Mouse (Mus musculus) lung, postnatal 25 days (tissue): Measurements from ENCODE around the gene Zbed5.
"Not testable (repeated sequence)": the region's sequence is repeated elsewhere in the genome, so short reads cannot be mapped to it uniquely, and the experiment has no call there.

Experiments
- DNase-seq: peaks from one replicate; pipeline ENCODE4 v3.0.0; 2022; ENCODE audit warnings: low spot score

Zbed5 gene

DNA sequence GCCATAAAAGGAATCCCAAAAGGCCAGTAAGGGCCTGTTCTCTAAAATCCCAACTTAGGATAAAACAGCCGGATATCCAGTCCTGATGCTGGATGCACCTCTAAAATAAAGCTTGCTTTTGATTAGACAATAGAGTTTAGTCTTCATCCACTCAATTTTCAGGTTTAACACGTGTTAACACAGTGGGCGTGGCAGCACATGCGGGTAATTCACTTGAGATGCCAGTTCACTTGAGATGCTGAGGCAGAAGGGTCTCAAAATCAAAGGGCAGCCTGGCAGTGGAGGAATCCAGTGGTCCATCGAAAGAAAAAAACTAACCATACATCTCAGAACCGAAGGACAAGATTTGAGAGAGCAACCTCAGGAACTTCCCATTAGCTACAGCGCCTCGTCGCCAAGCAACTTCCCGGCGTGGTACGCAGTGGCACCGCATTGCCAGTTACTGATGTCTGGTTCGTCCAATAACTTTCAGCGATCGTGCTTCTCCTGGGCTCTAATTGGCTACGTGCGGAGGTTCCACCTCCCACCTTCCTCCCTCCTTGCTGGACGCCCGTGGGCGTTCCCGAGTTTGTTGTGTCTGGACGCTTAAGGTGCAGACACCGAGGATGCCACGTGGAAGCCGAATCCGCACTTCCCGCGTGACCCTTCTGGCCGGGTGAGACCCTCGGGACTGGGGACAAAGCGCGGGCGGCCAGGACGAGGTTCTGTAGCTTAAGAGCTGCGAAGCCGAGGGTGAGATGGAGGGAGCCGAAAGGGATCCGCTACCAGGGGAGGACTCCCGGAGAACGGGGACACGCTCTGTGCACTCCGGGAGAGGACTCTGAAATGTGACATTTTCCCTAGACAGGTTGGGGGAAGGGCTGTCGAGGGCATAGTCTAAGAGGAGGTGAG is at the start of gene Zbed5:
TSS of gene Zbed5 (plus strand) at position 526 of the 891 bp plus-strand sequence.
- peak; percentile 93 for DNase-seq

DNA sequence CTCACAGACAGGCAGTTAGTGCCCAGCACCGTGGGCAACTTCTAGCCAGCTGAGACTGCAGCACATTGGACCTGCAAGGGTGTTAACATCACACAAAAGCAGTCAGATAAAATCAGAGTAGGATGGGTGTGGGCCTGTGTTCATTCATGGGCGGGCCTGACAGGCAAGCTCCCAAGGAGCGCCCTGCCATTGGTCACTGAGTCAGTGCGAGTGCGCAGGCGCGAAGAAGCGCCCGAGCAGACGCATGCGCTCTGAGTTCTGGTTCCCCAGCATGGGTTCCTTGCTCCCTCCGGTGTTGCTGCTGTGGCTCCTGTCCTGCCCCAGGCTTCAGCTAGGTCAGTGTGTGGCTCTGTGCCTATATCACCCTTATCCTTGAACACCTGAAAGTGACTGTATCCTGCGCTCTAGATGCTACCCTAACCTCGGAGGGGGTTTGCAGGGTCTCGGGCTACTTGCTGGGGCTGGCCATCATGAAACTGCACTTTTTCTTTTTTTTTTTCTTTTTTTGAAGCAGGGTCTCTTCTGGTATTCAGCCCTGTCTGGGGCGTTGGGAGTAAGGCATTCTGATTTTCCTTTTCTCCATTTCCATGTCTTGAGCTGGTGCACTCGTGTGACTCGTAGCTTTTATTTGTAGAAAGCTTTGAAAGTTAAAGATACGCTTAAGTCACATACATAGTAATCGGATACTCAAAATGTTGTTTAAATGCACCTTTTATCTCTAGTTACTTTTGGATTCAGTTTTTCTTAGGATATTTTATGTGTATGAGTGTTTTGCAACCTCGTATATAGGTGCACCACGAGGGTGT is 48.6 kb upstream of the Zbed5 start, which contains the start of gene Sumf2:
TSS of gene Sumf2 (plus strand) at position 235 of the 806 bp plus-strand sequence.
- peak; percentile 96 for DNase-seq

DNA sequence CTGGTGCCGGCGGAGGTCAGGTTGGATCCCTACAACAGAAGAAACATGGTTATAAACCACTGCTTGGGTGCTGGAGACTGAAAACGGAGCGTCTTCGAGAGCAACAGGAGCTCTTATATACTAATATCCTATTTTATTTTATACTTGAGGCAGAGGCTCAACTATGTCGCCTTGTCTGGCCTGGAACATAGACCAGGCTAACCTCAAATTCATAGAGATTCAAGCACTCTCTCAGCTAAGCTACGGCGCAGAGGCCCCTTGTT is 48.0 kb upstream of the Zbed5 start:
- no peak for DNase-seq

DNA sequence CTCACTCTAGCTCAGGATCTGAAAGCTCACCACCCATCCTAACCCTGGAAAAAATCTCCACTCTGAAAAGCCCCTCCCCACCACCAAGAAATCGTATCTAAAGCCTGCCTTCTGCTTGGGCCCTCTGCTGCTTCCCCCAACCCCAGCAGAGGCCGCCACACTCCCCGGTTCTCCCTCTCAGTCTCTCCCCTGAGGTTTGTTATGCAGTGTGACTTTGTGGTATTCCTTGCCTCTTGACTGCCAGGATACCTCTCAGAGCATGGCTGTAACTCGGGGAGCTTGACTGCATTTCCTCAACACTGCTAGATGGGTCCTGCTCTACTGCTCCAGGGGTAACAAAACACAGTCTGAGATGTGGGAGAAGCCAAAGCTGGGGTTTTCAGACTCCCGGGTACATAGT is 40.4 kb upstream of the Zbed5 start:
- no peak for DNase-seq

DNA sequence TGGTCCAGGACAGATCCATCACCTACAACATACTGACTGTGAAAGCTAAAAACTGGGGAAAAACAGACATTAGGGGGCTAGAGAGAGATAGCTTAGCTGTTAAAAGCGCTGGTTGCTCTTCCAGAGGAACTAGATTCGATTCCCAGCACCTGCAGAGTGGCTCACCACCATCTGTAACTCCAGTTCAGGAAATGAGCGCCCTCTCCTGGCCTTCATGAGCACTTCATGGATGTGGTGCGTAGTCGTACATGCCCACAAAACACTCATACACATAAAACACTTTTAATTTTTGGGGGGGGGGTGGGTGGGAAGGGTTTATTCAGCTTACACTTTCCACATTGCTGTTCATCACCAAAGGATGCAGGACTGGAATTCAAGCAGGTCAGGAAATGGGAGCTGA is 39.1 kb upstream of the Zbed5 start:
- no peak for DNase-seq

DNA sequence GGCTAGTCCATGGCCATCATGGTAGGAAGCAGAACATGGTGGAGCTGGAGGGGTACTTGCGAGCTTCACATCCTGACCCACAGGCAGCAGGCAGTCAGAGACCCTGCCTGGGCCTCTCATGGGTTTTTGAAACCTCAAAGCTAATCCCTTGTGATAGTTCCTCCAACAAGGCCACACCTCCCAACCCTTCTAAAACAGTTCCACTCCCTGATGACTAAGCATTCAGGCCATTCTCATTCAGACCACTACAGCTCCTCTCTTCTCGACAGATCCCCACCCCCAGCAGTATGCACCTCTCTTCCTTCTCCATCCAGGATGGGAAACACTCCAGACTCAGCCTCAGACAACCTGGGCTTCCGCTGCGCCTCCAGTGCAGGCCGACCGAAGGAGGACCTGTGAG is 33.2 kb upstream of the Zbed5 start:
- no peak for DNase-seq

DNA sequence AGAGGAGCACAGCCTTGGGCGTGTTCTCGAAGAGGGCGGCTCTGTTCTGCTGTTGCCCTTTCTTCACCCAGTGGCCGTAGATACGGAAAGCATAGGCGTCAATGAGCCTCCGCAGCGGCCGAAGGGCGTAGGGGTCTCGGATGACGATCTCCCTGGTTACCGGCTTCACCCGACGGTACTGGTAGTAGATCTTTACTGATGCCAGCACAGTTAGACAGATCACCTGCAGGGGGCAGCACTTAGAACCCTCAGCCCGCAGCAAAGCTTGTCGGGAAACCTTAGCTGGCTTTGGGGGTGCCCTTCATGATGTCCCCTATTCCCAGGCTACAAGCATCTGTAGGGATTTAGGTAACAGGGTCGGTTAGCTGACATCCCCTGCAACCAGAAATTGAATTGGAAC is 31.1 kb upstream of the Zbed5 start:
- peak; percentile 16 for DNase-seq

DNA sequence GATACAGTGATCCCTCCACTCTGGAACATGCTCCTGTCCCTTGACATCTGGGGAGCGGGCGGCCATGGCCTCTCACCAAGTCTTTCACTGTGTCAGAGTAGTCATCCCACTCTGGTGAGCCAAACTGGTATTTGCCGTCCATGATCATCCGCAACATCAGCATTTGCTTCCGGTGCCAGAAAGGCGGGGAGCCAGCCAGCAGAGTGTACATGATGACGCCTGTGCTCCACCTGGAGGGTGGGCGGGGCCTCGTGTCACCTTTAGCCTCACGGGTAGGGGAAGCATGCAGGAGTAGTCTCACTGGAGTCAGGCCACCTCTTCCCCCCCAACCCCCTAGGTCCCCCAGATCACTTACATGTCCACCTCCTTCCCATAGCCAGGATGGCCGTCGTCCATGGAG is 29.7 kb upstream of the Zbed5 start:
- DNase-seq, result no peak

DNA sequence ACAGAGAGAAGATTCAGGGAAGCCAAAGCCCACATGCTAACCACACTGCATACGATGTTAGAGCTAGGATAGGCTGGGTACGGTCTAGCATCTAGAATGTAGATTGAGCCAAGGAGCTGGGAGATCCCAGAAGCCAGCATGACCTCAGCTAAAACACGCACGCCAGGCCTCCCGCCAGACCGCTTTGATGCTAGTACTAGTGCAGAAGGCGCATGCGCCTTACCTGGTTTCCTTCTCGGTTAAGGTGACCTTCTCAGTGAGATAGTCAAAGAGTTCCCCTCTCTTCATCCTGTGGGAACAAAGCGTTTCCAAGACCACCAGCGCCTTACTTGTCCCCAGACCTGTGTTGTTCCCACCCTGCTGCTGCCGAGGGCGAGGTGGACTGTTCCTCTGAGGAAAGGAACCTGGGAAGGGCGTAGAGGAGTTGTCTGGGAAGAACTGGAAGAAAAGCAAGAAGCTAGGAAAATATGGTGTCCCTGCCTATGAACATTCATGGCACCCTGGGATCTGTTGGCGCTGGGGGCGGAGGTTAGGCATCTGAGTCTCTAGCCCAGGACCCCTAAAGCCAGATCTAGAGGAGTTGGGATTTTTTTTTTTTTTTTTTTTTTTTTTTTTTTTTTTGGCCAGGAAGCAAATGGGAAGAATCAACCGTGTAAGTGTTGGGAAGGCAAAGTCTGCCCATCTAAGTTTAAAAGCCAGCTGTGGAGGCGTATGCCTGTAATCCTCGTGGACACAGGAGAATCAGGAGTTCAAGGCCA is 26.1 kb upstream of the Zbed5 start:
- DNase-seq, result no peak

DNA sequence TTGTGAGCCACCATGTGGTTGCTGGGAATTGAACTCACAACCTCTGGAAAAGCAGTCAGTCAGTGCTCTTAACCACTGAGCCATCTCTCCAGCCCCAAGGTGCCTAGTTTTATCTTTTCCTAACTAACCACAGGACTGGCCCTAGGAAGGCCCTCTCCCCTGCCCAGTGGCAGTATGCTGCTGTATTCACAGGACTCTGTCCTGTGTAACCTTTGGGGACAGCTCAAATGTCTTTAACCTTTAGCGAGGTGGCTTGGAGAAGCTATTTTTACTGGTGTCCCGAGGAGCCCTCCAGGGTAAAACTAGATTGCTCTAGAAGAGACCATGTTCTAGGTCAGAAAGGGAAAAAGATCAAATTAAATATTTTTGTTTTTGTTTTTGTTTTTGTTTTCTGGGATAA is 24.3 kb upstream of the Zbed5 start:
- DNase-seq, result no peak

DNA sequence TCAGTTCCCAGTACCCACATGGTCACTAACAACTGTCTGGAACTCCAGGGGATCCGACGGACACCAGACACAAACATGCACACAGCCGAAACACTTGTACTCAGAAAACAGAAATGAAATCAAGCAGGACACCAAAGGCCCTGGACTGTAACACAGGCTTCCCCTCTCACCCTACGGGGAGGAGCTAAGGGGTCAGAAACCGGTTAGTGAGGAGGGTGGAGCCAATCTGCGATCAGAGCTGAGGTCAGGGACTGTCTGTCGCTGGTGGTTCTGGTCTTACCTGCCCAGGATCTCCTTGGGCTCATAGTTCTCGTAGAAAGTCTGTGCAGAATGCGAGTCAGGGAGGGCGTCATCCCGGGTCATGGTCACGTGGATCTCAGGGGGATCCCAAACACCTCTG is 21.6 kb upstream of the Zbed5 start:
- no peak for DNase-seq

DNA sequence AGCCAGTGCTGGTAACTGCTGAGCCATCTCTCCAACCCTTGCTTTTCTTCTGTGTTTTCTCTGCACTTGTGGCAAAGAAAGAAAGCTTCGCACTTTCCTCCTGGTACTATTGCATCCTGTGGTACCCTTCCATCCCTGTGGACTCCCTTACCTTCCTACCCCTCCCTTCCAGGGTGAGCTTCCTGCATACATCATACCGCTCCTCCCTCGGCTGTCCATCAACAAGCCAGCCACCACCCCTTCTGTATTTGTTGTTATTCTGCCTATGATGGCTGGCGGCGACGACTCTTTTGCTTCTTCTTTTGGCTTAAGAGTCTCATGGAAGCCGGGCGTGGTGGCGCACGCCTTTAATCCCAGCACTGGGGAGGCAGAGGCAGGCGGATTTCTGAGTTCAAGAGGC is 20.4 kb upstream of the Zbed5 start:
- DNase-seq, result no peak

DNA sequence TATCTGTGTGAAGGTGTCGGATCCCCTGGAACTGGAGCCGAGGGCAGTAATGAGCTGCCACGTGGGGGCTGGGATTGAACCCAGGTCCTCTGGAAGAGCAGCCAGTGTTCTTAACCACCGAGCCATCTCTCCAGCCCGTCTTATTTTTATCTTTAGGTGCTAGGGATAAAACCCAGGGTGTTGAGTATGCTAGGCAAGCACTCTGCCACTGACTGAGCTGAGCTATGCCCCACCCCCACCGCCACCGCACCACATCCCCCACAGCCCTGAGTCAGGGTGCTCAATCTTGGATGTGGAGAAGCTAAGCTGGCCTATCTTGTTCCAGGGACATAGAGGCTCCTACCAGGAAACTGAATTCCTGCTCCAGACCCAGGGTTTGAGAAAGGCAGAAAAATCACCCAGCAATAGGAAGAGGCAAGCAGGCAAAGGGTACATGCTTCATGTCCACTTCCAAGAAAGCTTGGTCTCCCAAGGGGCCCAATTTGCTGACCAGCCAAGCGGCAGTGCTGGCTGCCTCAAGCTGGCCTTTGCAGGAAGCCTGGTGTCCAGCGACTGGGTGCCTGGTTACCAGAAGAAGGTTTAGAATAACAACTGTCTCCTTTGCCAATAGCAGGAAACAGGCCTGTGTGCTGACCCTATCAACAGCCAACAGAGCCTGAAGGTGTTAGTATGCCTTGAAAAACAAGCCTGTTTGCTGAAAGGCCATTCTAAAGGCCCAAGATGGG is 17.6 kb upstream of the Zbed5 start:
- DNase-seq, result no peak

DNA sequence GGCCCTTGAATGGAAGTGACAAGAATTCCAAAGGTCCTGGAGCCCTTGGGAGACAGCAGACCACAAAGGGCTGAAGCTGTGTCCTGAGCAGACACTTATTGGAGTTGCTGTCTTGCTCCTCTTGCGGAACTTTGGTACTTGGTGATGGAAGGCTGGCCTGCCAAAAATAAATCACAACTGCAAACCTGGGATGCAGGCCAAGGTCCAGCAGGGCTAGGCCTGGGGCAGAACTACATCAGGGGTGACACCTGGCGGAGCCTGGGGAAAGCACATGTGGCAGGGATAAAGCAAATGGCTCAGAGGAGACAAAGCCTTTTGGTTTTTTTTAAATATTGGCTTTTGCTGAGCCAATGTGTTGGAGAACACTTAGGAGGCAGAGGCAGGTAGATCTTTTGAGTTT is 16.6 kb upstream of the Zbed5 start:
- DNase-seq, result peak; percentile 31

DNA sequence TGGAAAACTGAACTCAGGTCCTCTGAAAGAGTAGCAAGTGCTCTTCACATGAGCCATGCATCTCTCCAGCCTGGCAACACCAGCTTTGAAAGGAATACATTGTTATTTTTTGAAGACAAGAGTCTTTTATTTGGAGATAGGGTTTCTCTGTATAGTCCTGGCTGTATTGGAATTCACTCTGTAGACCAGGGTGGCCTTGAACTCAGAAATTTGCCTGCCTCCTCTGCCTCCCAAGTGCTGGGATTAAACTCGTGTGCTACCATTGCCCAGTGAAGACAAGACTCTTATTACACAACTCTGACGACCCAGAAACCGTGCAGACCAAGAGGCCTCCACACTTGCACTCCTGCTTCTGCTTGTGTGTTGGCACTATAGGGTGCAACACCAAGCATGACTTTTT is 15.6 kb upstream of the Zbed5 start:
- no peak for DNase-seq

DNA sequence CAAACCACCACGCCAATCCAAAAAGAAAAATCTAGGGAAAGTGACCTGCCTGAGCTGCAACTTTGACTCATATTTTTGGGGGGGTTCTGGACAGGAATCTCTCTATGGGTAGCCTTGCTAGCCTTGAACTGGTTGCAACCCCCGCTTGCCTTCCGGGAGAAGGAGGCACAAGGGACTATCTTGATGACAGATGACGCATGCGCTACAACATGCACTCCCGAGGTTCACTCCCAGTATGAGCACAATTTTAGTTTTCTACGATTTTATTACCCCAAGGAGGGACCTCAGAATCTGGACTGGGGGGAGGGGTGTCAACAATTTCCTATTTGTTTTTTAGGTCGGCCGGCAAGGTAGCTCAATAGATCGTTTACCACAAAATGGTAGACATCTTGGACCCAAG is 9.3 kb upstream of the Zbed5 start:
- DNase-seq, result no peak

DNA sequence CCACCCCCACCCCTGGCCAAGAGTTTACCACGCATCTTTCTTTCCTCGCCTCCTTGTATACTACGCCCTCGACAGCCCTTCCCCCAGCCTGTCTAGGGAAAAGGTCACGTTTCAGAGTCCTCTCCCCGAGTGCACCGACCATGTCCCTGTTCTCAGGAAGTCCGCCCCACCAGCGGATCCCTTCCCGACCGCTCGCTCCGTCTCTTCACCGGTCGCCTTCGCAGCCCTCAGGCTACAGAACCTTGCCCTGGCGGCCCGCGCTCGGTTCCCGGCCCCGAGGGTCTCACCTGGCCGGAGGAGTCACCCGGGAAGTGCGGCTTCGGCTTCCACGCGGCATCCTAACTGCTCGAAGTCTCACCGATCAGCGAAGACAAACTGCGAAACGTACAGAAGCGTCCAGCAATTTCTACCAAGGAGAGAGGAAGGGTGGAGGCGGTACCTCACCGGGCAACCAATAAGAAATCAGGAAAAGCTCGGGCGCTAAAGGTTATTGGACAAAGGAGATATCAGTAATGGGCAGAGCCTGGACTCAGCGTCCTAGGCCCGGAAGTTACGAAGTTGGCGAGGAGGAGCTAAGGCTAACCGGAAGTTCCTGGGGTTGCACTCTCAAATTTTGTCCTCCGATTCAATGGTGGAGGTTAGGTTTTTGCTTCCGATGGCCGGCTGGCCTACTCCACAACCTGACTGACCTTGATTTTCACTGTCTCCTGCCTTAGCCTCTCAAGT is 8.4 kb upstream of the Zbed5 start, which contains the start of gene Chchd2:
TSS of gene Chchd2 (minus strand) at position 560 of the 726 bp plus-strand sequence.
- peak; percentile 98 for DNase-seq

DNA sequence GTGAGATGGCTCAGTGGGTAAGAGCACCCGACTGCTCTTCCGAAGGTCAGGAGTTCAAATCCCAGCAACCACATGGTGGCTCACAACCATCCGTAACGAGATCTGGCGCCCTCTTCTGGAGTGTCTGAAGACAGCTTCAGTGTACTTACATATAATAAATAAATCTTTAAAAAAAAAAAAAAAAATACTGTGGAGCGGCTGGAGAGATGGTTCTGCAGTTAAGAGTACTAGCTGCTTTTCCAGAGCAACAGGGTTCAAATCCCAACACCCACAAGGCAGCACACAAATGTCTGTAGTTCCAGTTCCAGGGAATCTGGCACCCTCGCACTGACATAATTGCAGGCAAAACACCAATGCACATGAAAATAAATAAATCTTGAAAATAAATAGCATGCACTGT is 5.1 kb upstream of the Zbed5 start:
- DNase-seq, result not testable (repeated sequence)

DNA sequence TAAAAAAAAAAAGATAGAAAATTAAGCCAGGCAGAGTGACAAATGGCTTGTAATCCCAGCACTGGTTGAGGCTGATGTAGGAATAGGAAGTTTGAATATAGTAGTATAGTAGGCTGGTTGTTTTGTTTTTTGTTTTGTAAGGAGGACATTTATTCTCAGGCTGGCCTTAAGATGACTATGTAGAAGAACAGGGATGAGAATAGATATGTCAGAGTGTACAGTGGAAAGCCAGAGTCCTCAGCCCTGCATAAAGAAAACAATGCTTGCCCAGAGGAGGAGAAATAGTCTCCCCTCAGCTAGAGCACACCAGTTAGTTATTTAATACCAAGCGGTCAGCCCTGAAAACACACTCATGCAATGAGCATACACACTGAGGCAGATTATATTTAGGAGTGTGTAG is 2.9 kb downstream of the Zbed5 start, which contains the start of gene Phkg1:
TSS of gene Phkg1 (minus strand) at position 101 of the 400 bp plus-strand sequence.
- no peak for DNase-seq

DNA sequence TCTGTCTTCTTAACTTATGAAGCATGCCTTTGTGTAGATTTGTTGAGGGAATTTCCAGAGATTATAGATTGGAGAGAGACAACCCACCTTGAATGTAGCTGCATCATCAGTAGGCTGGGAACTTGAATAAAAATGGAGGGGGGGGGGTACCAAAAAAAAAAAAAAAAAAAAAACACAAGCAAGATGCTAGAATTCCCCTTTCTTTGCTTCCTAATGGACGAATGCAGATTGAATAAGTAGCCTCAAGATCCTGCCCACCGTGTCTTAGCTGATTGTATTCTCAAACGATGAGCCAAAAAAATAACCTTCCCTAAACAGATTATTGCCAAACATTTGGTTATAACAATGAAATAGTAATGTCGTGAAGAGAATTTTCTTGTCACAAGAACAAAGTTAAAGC is 12.3 kb downstream of the Zbed5 start:
- DNase-seq, result no peak
